Mouse (Mus musculus) heart, postnatal 0 days (tissue): ENCODE measurements at regions not wholly inside any gene's neighbourhood (a gene's known extent, or its start where the extent isn't known, plus 50 kb on each side); places are given as distances from the start of the nearest gene placed in this dataset.

Source experiments
- ATAC-seq: fragments of 200-750 bp; cut with Nextera tagmentation; 2 replicates; pipeline ENCODE4 v1.8.0; 2017; ENCODE audit warnings: low read depth, moderate number of reproducible peaks, moderate library complexity; ENCODE audit not compliant: insufficient read depth
- DNase-seq: peaks from one replicate; pipeline ENCODE4 v3.0.0-alpha.2; 2016; ENCODE audit warnings: low spot score
- H3K27ac ChIP-seq: fragments of 300-500 bp; sonication (generic); 2 replicates; pipeline ENCODE4 v1.5.1; 2014; ENCODE audit warnings: low read depth, mild to moderate bottlenecking
- H3K27me3 ChIP-seq: fragments of 300-500 bp; sonication (generic); 2 replicates; pipeline ENCODE4 v1.6.1; 2014; ENCODE audit warnings: low read length, mixed read lengths; ENCODE audit not compliant: control insufficient read depth, insufficient read depth
- H3K36me3 ChIP-seq: fragments of 300-500 bp; sonication (generic); replicated peaks from 2 replicates; pipeline ENCODE4 v1.6.1; 2014; ENCODE audit warnings: low read length, mixed read lengths; ENCODE audit not compliant: control insufficient read depth, insufficient read depth
- H3K4me1 ChIP-seq: fragments of 300-500 bp; sonication (generic); 2 replicates; pipeline ENCODE4 v1.6.1; 2014; ENCODE audit warnings: antibody characterized with exemption; ENCODE audit not compliant: control insufficient read depth, insufficient read depth
- H3K4me2 ChIP-seq: fragments of 300-500 bp; sonication (generic); 2 replicates; pipeline ENCODE4 v1.6.1; 2014; ENCODE audit warnings: low read depth, mild to moderate bottlenecking, low read length, moderate library complexity
- H3K4me3 ChIP-seq: fragments of 300-500 bp; sonication (generic); 2 replicates; pipeline ENCODE4 v1.5.1; 2014; ENCODE audit warnings: low read depth, low read length
- H3K9ac ChIP-seq: fragments of 300-500 bp; sonication (generic); replicated peaks from 2 replicates; pipeline ENCODE4 v1.6.1; 2014; ENCODE audit warnings: low read depth, low read length, mixed read lengths
- H3K9me3 ChIP-seq: fragments of 300-500 bp; sonication (generic); replicated peaks from 2 replicates; pipeline ENCODE4 v1.6.1; 2016; ENCODE audit warnings: low read length; ENCODE audit not compliant: control insufficient read depth
- CTCF ChIP-seq: IDR thresholded peaks from 2 replicates; pipeline ENCODE4 v1.5.1; 2016; ENCODE audit warnings: antibody characterized with exemption, control low read depth, low read depth
- EP300 ChIP-seq: IDR thresholded peaks from 2 replicates; pipeline ENCODE4 v1.6.1; 2016; ENCODE audit warnings: antibody characterized with exemption, low read depth
- WGBS: fragments of 180-500 bp; shearing (Covaris S2); extraction: QIAGEN DNeasy Blood & Tissue Kit; methylation state at CpG from one replicate; pipeline ENCODE4 v1.1.7; 2014; 5-methylcytosine and 5-hydroxymethylcytosine counted together

DNA sequence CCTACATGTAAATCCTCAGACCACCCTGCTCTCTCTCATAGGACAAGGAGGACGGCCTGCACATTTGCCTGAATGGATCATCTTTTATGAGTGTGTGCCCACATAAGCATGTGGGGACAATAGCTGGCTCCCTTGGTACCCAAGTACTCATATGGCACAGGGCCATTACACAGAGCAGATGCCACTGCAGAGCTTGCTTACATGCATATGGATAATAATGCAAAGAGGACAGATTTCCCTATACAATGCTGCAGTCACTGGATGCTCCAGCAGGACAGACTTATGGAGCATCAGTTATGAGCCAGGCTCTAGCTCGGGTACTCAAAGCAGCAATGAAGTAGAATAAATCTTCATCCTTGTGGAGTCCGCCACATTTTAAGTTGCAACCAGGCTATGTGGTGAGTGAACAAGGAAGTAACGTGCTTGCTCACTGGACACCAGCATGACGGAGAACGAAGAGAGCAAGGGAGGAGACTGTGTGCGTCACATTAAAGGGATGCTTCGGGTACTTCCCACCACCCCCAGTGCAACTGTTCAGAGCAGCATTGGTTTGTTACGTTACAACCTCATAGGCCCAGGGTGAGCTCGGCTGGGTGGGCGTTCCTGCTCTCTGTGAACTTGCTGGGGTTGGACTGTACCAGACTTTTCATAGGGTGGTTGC lies 531.3 kb upstream of the Lrrc6 start:
- Histone ChIP-seq H3K4me1 (peaks cover 10% of the 10 kb centered on the region; the same call in 1 of the 2 replicates), H3K9ac (no peak overlapping the region), H3K4me3 (no peak overlapping the region), H3K27me3 (no peaks in the 10 kb centered on the region), H3K36me3 (no peaks in the 10 kb centered on the region), H3K9me3 (no peaks in the 10 kb centered on the region; the same call in 1 of the 2 replicates), H3K4me2 (no peak overlapping the region), H3K27ac (no peak overlapping the region)
- TF ChIP-seq CTCF (no peak), EP300 (no peak)
- DNase-seq, result no peak
- WGBS, result 91% methylated on average over 11 of the region's 11 CpGs
- no peak for ATAC-seq

DNA sequence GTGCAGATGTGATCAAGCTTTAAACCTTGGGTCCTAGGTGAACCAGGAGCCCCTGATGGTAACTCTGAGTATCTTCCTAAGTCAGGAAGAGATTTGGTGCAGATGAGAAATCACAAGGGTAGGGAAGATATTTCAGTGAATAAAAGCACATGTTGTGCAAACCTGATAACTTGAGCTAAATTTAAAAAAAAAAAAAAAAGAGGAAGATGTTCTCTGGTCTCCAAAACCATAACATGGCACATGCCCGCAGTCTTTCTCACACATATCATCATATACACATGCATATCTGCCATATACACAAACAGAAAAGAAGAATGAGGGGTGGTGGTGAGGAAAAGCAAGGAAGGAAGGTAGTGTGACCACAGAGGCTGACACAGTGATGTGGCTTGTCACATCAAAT lies 530.3 kb upstream of the Lrrc6 start:
- DNase-seq (no peak), ATAC-seq (no peak)
- Histone ChIP-seq H3K27me3 (no peaks in the 10 kb centered on the region), H3K4me3 (no peak overlapping the region), H3K27ac (no peak overlapping the region), H3K4me2 (no peak overlapping the region), H3K9me3 (no peaks in the 10 kb centered on the region; the same call in 1 of the 2 replicates), H3K9ac (no peak overlapping the region), H3K36me3 (no peaks in the 10 kb centered on the region), H3K4me1 (peaks cover 7% of the 10 kb centered on the region; the same call in 1 of the 2 replicates)
- TF ChIP-seq EP300 (no peak), CTCF (no peak)
- WGBS, result 63% methylated on average over 1 of the region's 1 CpGs

GRCm38 (mm10) chr15:67028161-67028560 lies 527.5 kb upstream of the Lrrc6 start:
- H3K9me3 ChIP-seq, result no peaks in the 10 kb centered on the region; the same call in 1 of the 2 replicates
- WGBS, result 77% methylated on average over 1 of the region's 1 CpGs
- H3K4me2 ChIP-seq, result no peak overlapping the region

DNA sequence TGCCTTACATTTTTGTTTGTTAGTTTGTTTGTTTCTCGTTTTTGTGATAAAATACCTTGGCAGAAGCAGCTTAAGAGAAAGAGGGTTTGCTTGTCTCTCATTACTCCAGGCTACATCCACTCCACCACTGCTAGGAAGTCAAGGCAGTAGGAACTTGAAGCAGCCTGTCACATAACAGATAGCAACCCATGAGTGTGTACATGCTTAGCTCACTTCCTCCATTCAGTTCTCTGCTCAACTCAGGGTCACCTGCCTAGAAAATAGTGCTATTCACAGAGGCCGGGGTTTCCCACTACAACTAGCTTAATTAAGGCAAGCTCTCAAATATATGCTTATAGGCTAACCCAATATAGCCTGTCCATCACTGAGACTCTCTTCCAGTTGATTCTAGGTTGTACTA lies 527.0 kb upstream of the Lrrc6 start:
- Histone ChIP-seq H3K4me2 (no peak overlapping the region), H3K9me3 (peaks cover under 1% of the 10 kb centered on the region), H3K4me1 (no peaks in the 10 kb centered on the region), H3K9ac (no peak overlapping the region), H3K27me3 (no peaks in the 10 kb centered on the region), H3K4me3 (no peak overlapping the region), H3K36me3 (no peaks in the 10 kb centered on the region), H3K27ac (no peak overlapping the region)
- TF ChIP-seq CTCF, result no peak
- TF ChIP-seq EP300, result no peak
- DNase-seq (no peak), ATAC-seq (no peak)
- 74% methylated on average over 2 of the region's 2 CpGs for WGBS

More at GRCm38 (mm10) chr15:67028161-67028560, 527.5 kb upstream of the Lrrc6 start:
- Histone ChIP-seq H3K27me3 (no peaks in the 10 kb centered on the region), H3K9ac (no peak overlapping the region), H3K27ac (no peak overlapping the region), H3K4me1 (no peaks in the 10 kb centered on the region), H3K36me3 (no peaks in the 10 kb centered on the region), H3K4me3 (no peak overlapping the region)
- TF ChIP-seq CTCF (no peak), EP300 (no peak)
- no peak for DNase-seq
- ATAC-seq, result no peak

DNA sequence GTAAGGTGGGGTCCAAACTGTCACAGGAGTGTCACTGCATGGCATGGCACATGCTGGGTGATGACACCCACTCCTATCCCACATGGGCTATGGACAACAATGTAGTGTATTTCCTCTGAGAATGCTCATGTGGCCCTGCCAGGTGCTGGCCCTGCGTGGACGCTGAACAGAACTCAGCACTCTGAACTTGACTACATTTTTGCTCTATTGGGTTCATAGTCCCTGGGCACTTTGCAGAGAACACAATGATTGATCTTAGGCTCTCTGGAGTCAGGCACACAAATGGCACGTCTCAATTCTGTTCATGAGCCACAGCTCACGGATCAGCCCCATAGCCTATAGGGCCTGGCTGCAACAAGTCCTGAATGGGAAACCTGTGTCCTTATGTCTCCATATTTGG lies 525.0 kb upstream of the Lrrc6 start:
- H3K4me1 ChIP-seq, result no peaks in the 10 kb centered on the region
- no peak overlapping the region for H3K27ac ChIP-seq
- H3K4me3 ChIP-seq, result no peak overlapping the region
- H3K9ac ChIP-seq, result no peak overlapping the region
- peaks cover 6% of the 10 kb centered on the region for H3K9me3 ChIP-seq
- ATAC-seq, result no peak
- no peak for TF ChIP-seq EP300
- no peak for TF ChIP-seq CTCF
- no peaks in the 10 kb centered on the region for H3K36me3 ChIP-seq
- H3K27me3 ChIP-seq, result no peaks in the 10 kb centered on the region
- H3K4me2 ChIP-seq, result no peak overlapping the region
- DNase-seq, result no peak
- WGBS, result 88% methylated on average over 4 of the region's 4 CpGs

DNA sequence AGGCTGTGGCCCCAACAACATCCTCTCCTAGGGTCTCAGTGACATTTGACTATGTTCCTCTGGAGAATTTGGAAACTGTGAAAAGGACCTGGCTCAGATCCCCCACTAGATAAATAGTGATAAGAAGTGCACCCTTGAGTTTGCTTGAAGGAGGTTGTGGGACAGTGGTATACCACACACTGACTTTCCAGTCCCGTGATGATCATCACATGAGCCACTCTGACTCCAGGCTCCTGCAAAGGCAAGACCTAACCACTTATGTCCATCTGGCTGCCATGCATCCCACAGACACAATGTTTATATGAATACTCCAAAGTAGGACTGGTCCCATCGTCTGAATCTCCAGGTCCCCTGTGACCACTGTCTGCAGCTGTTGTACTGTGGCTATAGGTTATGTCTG lies 523.7 kb upstream of the Lrrc6 start:
- Histone ChIP-seq H3K36me3 (no peaks in the 10 kb centered on the region), H3K9ac (no peak overlapping the region), H3K27me3 (no peaks in the 10 kb centered on the region), H3K4me2 (no peak overlapping the region), H3K4me1 (peaks cover 6% of the 10 kb centered on the region; the same call in 1 of the 2 replicates), H3K27ac (no peak overlapping the region), H3K4me3 (no peak overlapping the region), H3K9me3 (peaks cover 6% of the 10 kb centered on the region)
- 60% methylated on average over 2 of the region's 2 CpGs for WGBS
- ATAC-seq (no peak), DNase-seq (no peak)
- no peak for TF ChIP-seq CTCF
- no peak for TF ChIP-seq EP300
